Mouse (Mus musculus): Measurements from ENCODE around the gene Ttll4. TPM values are rescaled to one million over a fixed set of nuclear protein-coding genes. Genes with fewer than 3 reads are reported as not detected.

The Ttll4 gene
- 2.4 and 2.5 TPM in 2 replicates for polyA plus RNA-seq (2015; fragmentation: Nextera tagmentation; extraction: Ambion mirVana)

DNA sequence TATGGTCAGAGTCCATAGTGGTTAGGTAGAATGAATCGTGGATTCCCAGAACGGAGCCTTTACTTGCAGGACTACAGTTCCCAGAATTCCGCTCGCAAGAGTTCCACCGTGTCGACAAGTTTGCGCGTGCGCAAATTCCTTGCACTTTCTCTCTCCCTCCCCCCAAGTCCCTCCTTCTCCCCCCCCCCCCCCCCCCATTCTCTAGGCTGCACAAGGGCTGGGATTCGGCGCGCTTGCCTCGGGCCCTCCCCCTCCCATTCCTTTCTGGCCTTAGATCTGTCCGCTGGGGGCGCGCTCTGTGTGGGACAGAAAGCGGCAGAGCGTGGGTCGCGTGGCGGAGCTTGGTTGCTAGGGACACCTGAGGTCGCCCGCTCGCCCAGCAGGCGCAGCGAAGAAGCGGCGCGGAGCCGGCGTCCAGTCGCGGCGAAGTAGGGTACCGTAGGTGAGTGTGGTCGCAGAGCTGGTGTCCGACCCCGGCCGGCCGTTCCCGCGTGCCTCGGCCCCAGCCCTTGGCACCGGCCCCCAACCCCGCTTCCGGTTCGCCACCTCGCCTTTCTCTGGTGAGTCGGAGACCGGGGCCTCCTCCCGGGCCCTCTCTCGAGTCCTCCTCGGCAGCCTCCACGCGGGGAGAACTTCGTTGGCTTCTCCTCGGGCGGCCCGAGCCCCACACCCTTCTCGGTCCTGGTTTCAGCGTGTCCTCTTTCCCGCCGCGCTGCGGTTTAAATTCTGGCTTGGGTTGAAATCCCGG lies at the start of gene Ttll4:
TSS of gene Ttll4 (plus strand) at position 298 of the 748 bp plus-strand sequence.
- TF ChIP-seq EP300 (IDR thresholded peaks at IDR 0.05; ENCODE audit: low read depth) (no peak), CTCF (IDR thresholded peaks at IDR 0.05; ENCODE audit: low read depth) (peak; percentile 78)
- no peaks in the 10 kb centered on the region for H3K9me3 ChIP-seq (ENCODE audit: low read length)
- under 1% methylated on average over 53 of the region's 66 CpGs for WGBS (ENCODE audit: insufficient replicate concordance)
- peak within 1 kb of the TSS; percentile 76 for H3K27ac ChIP-seq (ENCODE audit: low read depth)
- H3K4me3 ChIP-seq (ENCODE audit: low read depth, low read length) = peak within 1 kb of the TSS; percentile 93
- H3K27me3 ChIP-seq (ENCODE audit: insufficient read depth, low read length) = no peaks in the 10 kb centered on the region
- H3K4me2 ChIP-seq (ENCODE audit: low read depth, low read length) = peak within 1 kb of the TSS; percentile 90
- ATAC-seq = peak; percentile 100
- H3K36me3 ChIP-seq (replicated peaks; ENCODE audit: insufficient read depth, low read length) = 0 out of 2 replicates have a peak, but pooled peaks cover 2% of the 10 kb centered on the region
- peak within 1 kb of the TSS; percentile 83 for H3K9ac ChIP-seq (replicated peaks)
- H3K4me1 ChIP-seq (ENCODE audit: insufficient read depth) = peaks cover 10% of the 10 kb centered on the region
- peak; percentile 93 for DNase-seq

DNA sequence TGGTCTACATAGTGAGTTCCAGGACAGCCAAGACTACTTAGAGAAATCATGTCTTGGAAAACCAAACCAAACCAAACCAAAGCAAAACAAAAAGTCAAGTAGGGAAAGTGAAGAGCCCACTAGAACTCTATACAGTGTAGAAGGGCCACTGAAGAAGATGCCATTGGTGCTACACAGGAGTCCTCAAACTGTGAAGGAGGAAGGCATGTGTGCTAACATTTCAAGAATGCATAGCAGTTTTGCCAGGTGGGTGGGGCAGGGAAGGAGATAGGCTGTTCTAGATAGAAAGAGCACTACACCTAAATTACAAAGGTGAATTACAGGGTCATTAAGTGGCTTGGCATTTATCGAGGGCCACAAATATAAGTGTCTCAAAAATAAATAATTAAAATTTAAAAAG lies 37.4 kb upstream of the Ttll4 start:
- Histone ChIP-seq H3K27me3 (ENCODE audit: insufficient read depth, low read length) (no peaks in the 10 kb centered on the region), H3K36me3 (replicated peaks; ENCODE audit: insufficient read depth, low read length) (no peaks in the 10 kb centered on the region), H3K4me3 (ENCODE audit: low read depth, low read length) (no peak overlapping the region), H3K4me2 (ENCODE audit: low read depth, low read length) (no peak overlapping the region), H3K9me3 (ENCODE audit: low read length) (no peaks in the 10 kb centered on the region), H3K9ac (replicated peaks) (no peak overlapping the region), H3K27ac (ENCODE audit: low read depth) (no peak overlapping the region), H3K4me1 (ENCODE audit: insufficient read depth) (no peaks in the 10 kb centered on the region)
- ATAC-seq (no peak), DNase-seq (no peak)
- TF ChIP-seq EP300 (IDR thresholded peaks at IDR 0.05; ENCODE audit: low read depth) (no peak), CTCF (IDR thresholded peaks at IDR 0.05; ENCODE audit: low read depth) (no peak)
- 74% methylated on average over 1 of the region's 1 CpGs for WGBS (ENCODE audit: insufficient replicate concordance)

DNA sequence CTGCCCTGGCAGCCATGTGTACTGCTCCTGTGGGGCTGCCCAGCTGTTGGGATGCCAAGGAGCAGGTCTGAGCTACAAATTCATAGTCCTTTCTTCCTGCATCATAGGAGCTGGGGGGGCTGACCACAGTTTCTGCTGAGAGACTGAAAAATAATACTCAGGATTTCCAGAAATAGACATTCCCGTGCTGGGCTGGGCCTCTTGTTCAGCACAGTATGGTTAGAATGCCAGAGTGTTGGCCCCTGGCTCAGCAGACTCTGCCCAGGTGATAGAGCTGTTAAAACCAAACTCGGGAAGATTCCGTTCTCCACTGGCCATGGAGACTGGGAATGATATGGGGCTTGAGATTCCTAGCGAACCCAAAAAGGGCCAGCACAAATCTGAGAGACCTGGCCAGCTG lies 35.5 kb upstream of the Ttll4 start:
- H3K9me3 ChIP-seq (ENCODE audit: low read length) = no peaks in the 10 kb centered on the region
- no peak overlapping the region for H3K4me2 ChIP-seq (ENCODE audit: low read depth, low read length)
- no peak for DNase-seq

DNA sequence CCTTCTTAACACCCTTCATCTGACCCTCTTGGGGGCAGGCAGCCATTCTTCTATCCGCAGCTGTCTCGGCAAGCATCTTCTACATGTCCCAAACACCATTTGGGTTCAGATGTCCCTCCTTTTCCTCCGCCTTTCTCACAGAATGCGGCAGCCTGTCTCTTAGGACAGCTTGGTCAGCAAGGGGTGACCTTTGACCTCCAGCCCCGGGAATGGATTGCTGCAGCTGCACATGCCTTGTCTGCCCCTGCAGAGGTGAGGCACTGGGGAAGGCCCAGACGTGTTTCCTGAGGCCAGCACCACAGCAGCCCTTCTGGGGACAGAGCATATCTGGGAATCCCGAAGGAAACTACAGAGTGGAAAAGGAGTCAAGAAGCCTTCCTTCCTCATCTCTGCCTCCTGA lies 33.5 kb upstream of the Ttll4 start:
- no peak for ATAC-seq
- H3K27me3 ChIP-seq (ENCODE audit: insufficient read depth, low read length) = no peaks in the 10 kb centered on the region
- 49% methylated on average over 7 of the region's 7 CpGs for WGBS (ENCODE audit: insufficient replicate concordance)
- H3K4me2 ChIP-seq (ENCODE audit: low read depth, low read length) = no peak overlapping the region
- H3K36me3 ChIP-seq (replicated peaks; ENCODE audit: insufficient read depth, low read length) = no peaks in the 10 kb centered on the region
- TF ChIP-seq CTCF (IDR thresholded peaks at IDR 0.05; ENCODE audit: low read depth) (no peak), EP300 (IDR thresholded peaks at IDR 0.05; ENCODE audit: low read depth) (no peak)
- no peak overlapping the region for H3K9ac ChIP-seq (replicated peaks)
- H3K4me3 ChIP-seq (ENCODE audit: low read depth, low read length) = no peak overlapping the region
- no peak overlapping the region for H3K27ac ChIP-seq (ENCODE audit: low read depth)
- no peak for DNase-seq
- no peaks in the 10 kb centered on the region for H3K9me3 ChIP-seq (ENCODE audit: low read length)
- no peaks in the 10 kb centered on the region for H3K4me1 ChIP-seq (ENCODE audit: insufficient read depth)

More for the DNA sequence above, 35.5 kb upstream of the Ttll4 start:
- Histone ChIP-seq H3K4me1 (ENCODE audit: insufficient read depth) (no peaks in the 10 kb centered on the region), H3K4me3 (ENCODE audit: low read depth, low read length) (no peak overlapping the region), H3K9ac (replicated peaks) (no peak overlapping the region), H3K27me3 (ENCODE audit: insufficient read depth, low read length) (no peaks in the 10 kb centered on the region), H3K36me3 (replicated peaks; ENCODE audit: insufficient read depth, low read length) (no peaks in the 10 kb centered on the region), H3K27ac (ENCODE audit: low read depth) (no peak overlapping the region)
- TF ChIP-seq EP300 (IDR thresholded peaks at IDR 0.05; ENCODE audit: low read depth) = no peak
- no peak for TF ChIP-seq CTCF (IDR thresholded peaks at IDR 0.05; ENCODE audit: low read depth)
- WGBS (ENCODE audit: insufficient replicate concordance) = 75% methylated on average over 4 of the region's 4 CpGs
- ATAC-seq = no peak

DNA sequence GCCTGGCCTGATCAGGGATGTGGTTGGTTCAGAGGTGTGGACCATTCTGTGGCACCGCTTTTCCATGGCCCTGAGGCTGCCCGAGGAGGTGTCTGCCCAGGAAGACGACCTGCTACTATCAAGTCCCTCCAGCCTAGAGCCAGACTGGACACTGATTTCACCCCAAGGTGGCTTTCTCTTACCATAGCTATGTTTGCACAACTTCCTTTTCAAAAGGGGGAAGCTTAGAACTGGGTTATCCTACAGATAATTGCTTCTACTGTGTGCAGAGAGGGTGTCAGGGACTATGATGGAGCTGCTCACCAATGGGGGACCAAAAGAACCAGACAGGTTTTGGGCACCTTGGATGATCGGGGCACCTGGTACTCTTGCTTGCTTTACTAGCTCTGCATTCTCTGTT lies 28.8 kb upstream of the Ttll4 start:
- Histone ChIP-seq H3K36me3 (replicated peaks; ENCODE audit: insufficient read depth, low read length) (no peaks in the 10 kb centered on the region), H3K9ac (replicated peaks) (no peak overlapping the region), H3K27ac (ENCODE audit: low read depth) (no peak overlapping the region), H3K4me1 (ENCODE audit: insufficient read depth) (no peaks in the 10 kb centered on the region), H3K9me3 (ENCODE audit: low read length) (no peaks in the 10 kb centered on the region), H3K4me2 (ENCODE audit: low read depth, low read length) (no peak overlapping the region), H3K4me3 (ENCODE audit: low read depth, low read length) (no peak overlapping the region), H3K27me3 (ENCODE audit: insufficient read depth, low read length) (no peaks in the 10 kb centered on the region)
- 66% methylated on average over 4 of the region's 4 CpGs for WGBS (ENCODE audit: insufficient replicate concordance)
- ATAC-seq (no peak), DNase-seq (no peak)
- no peak for TF ChIP-seq EP300 (IDR thresholded peaks at IDR 0.05; ENCODE audit: low read depth)
- no peak for TF ChIP-seq CTCF (IDR thresholded peaks at IDR 0.05; ENCODE audit: low read depth)

DNA sequence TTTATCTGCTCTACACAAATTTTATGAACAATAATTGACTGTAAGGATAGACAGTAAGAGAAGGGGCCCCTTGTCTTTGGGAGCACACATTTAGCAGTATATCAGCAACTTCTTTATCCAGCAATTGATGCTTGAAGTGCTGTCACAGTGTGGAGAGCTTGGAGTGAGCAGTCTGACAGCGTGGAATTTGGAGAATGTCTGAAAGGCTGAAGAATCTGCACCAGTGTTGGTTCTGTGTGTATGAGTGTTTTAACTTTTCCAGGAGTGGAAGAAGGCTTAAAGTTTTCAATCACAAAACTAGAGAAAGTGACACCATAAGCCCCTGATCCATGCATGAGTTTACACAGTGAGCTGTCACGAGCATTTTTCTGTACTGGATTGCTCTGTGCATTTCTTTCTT lies 18.0 kb upstream of the Ttll4 start:
- DNase-seq = no peak
- H3K4me1 ChIP-seq (ENCODE audit: insufficient read depth) = no peaks in the 10 kb centered on the region
- no peak overlapping the region for H3K27ac ChIP-seq (ENCODE audit: low read depth)
- 67% methylated on average over 2 of the region's 2 CpGs for WGBS (ENCODE audit: insufficient replicate concordance)
- H3K4me3 ChIP-seq (ENCODE audit: low read depth, low read length) = no peak overlapping the region
- no peaks in the 10 kb centered on the region for H3K9me3 ChIP-seq (ENCODE audit: low read length)
- no peak for ATAC-seq
- TF ChIP-seq EP300 (IDR thresholded peaks at IDR 0.05; ENCODE audit: low read depth) (no peak), CTCF (IDR thresholded peaks at IDR 0.05; ENCODE audit: low read depth) (no peak)
- H3K36me3 ChIP-seq (replicated peaks; ENCODE audit: insufficient read depth, low read length) = no peaks in the 10 kb centered on the region
- H3K4me2 ChIP-seq (ENCODE audit: low read depth, low read length) = no peak overlapping the region
- H3K9ac ChIP-seq (replicated peaks) = no peak overlapping the region
- H3K27me3 ChIP-seq (ENCODE audit: insufficient read depth, low read length) = no peaks in the 10 kb centered on the region
